Mouse (Mus musculus): ENCODE results near the gene Dhcr7. TPM values are rescaled to one million over a fixed set of nuclear protein-coding genes. Genes with fewer than 3 reads are reported as not detected.

Gene Dhcr7
- 47.9 and 48.6 TPM in 2 replicates for polyA plus RNA-seq (2016; fragmentation: Nextera tagmentation; extraction: Ambion mirVana)

DNA sequence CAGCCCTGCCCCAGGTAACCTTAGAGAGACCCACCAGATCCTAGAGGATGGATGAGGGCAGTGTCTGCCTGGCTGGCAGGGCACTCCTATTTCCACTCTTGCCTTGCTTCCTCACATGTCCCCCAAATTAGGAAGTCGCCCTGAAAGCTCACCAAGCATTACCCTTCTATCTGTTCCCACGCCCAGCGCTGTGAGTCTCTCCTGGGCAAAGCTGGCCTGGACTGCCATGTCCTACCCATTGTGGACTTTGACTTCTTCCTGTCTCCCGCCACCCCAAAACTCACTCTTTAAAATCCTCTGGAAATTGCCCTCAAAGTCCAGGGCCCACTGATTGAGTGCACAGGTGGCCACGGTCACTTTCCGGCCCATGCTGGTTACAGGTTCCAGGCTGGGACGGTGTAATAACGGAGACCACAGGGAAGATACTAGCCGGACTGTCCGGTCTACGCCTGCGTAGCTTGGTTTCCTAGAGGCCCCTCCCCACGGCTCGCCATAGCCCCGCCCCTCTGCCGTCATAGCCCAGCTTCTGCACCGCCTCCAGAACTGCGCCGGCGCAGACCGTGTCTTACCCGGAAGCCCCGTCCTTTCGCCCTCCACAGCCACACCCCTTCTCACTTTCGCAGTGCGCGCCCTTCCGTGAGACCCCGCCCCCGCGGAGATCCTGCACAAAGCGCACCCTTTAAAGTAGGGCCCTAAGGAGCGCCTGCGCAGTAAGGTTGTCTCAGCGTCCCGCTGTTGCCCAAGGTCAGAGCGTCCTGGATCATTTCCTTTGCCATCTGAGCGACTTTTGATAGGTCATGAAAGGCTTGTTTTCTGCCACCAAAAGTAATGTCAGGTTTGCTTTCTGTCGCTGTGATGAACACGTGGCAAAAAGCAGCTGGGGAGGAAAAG lies at the start of gene Dhcr7, which contains the start of gene Nadsyn1:
TSS of gene Dhcr7 (plus strand) at position 771 of the 891 bp plus-strand sequence.
TSS of gene Nadsyn1 (minus strand) at position 475 of the 891 bp plus-strand sequence.
- Histone ChIP-seq H3K4me1 (peaks cover 24% of the 10 kb centered on the region), H3K4me2 (peak within 1 kb of the TSS; percentile 79), H3K27me3 (replicated peaks) (0 out of 2 replicates have a peak, but pooled peaks cover 3% of the 10 kb centered on the region), H3K9me3 (replicated peaks) (no peaks in the 10 kb centered on the region), H3K27ac (peak within 1 kb of the TSS; percentile 76), H3K4me3 (peak within 1 kb of the TSS; percentile 72), H3K9ac (peak within 1 kb of the TSS; percentile 79), H3K36me3 (peaks cover 16% of the 10 kb centered on the region)
- ATAC-seq, result peak; percentile 99
- 1% methylated on average over 40 of the region's 40 CpGs for WGBS (ENCODE audit: insufficient replicate concordance)

DNA sequence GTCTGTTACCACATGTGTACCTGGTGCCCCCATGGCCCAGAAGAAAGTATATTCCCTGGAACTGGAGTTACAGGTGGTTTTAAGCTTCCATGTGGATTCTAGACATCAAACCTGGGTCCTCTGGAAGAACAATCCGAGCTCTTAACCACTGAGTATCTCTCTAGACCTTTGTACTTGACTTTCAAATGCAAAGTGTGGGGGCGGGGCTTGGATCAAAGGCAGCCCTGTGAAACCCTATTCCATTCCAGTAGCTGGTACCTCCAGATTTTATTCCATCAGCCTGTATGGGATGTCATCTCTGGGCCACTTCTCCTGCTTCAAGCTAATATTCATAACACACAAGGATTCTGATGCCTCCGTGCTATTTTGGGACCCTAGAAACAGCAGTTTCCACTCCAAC lies 46.8 kb upstream of the Dhcr7 start:
- Histone ChIP-seq H3K4me2 (no peak overlapping the region), H3K9me3 (replicated peaks) (no peaks in the 10 kb centered on the region), H3K4me3 (no peak overlapping the region), H3K36me3 (no peaks in the 10 kb centered on the region), H3K9ac (no peak overlapping the region), H3K4me1 (no peaks in the 10 kb centered on the region), H3K27ac (no peak overlapping the region), H3K27me3 (replicated peaks) (0 out of 2 replicates have a peak, but pooled peaks cover 4% of the 10 kb centered on the region)
- ATAC-seq, result no peak
- 24% methylated on average over 3 of the region's 3 CpGs for WGBS (ENCODE audit: insufficient replicate concordance)

DNA sequence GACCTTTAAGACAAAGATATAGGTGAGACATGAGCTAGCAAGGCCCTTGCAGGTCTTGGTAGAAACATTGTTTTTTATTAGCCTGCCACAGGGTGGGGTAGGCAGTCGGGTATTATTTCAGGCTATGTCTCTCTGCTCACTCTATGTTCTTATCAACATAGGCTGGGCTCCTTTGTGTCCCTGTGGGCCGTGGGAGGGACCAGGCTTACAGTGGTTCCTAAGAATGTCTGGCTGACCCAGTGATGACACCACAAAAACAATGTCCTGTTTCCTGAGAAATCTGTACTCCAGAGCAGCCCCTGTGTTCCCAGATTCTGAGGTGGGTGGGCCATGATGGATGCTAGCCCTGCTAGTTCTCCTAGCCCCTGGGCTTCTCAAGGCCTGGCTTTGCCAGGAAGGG lies 45.6 kb upstream of the Dhcr7 start:
- Histone ChIP-seq H3K27me3 (replicated peaks) (peaks cover 16% of the 10 kb centered on the region; the same call in 1 of the 2 replicates), H3K9me3 (replicated peaks) (no peaks in the 10 kb centered on the region), H3K4me1 (no peaks in the 10 kb centered on the region), H3K27ac (no peak overlapping the region), H3K4me3 (no peak overlapping the region), H3K36me3 (no peaks in the 10 kb centered on the region), H3K4me2 (no peak overlapping the region), H3K9ac (no peak overlapping the region)
- ATAC-seq, result no peak
- WGBS (ENCODE audit: insufficient replicate concordance), result 26% methylated on average over 2 of the region's 2 CpGs

DNA sequence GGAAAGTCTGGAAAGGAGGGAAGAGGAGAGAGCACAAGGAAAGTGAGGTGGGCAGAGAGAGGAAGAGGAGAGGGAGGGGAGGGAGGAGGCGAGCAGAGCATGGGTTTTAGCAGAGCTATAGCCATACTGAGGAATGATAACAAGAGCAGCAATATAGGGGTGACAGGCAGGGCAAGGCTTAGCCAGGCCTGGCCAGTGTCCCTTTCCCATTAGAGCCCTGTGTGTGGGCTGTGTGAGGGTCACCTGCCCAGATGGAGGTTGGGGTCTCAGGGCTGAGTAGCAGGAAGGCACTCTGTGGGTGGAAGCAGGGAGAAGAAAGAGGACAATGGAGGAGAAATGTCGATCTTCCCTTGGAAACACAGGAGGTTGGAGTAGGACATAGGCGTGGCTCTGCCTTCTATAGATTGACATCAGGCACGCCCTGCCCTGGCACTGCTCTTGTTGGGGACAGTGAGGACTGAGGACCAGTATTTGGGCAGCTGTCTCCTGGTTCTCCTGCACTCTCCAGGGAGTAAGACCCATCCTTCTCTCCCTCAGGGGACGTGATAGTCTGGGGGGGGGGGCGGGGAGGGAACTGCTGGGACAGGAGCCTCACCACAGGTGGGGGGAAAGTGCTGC lies 39.5 kb upstream of the Dhcr7 start:
- no peak overlapping the region; the same call in 1 of the 2 replicates for H3K9ac ChIP-seq
- WGBS (ENCODE audit: insufficient replicate concordance), result 31% methylated on average over 6 of the region's 6 CpGs
- peak; percentile 47 for ATAC-seq
- peaks cover 12% of the 10 kb centered on the region; the same call in 1 of the 2 replicates for H3K4me1 ChIP-seq
- H3K36me3 ChIP-seq, result no peaks in the 10 kb centered on the region
- no peaks in the 10 kb centered on the region for H3K9me3 ChIP-seq (replicated peaks)
- H3K27me3 ChIP-seq (replicated peaks), result peaks cover 44% of the 10 kb centered on the region
- H3K27ac ChIP-seq, result peak overlapping the region; percentile 39; the same call in 1 of the 2 replicates
- peak overlapping the region; percentile 26 for H3K4me3 ChIP-seq
- H3K4me2 ChIP-seq, result peak overlapping the region; percentile 52

DNA sequence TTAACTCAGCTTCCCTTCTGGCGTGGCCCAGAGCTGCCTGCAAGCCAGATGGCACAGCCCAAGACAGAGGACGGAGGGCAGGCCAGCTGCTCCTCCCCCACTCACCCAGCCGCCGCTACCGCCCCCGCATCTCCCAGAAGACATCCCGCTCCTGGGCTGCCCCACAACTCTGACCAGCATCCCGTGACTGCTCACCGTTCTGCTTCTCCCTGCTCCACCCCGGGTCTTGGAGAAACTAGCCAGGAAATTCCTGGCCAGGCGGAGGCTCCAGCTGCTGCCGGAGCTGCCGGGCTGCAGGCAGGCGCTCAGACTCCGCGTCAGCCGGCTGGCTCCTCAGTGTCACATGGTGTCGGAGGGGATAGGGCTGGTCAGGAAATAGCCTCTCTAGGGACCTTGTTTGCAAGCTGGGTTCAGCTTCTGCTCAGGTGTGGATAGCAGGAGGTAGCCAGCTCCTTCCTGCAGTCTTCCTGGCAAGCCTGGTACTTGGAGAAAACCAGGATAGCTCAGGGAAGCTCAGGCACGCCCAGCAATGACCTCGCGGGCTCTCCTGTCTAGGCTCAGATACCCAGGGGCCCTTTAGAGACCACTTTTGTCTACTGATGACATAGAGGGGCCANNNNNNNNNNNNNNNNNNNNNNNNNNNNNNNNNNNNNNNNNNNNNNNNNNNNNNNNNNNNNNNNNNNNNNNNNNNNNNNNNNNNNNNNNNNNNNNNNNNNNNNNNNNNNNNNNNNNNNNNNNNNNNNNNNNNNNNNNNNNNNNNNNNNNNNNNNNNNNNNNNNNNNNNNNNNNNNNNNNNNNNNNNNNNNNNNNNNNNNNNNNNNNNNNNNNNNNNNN lies 38.7 kb upstream of the Dhcr7 start, which contains the start of gene Mrgpre:
TSS of gene Mrgpre (minus strand) at position 505 of the 834 bp plus-strand sequence.
- H3K36me3 ChIP-seq, result no peaks in the 10 kb centered on the region
- H3K4me2 ChIP-seq, result peak within 1 kb of the TSS; percentile 52
- WGBS (ENCODE audit: insufficient replicate concordance), result 5% methylated on average over 21 of the region's 21 CpGs
- H3K27me3 ChIP-seq (replicated peaks), result peaks cover 44% of the 10 kb centered on the region
- no peak within 1 kb of the TSS; the same call in 1 of the 2 replicates for H3K9ac ChIP-seq
- peak; percentile 48 for ATAC-seq
- no peaks in the 10 kb centered on the region for H3K9me3 ChIP-seq (replicated peaks)
- H3K27ac ChIP-seq, result peak within 1 kb of the TSS; percentile 39; the same call in 1 of the 2 replicates
- H3K4me3 ChIP-seq, result peak within 1 kb of the TSS; percentile 26
- H3K4me1 ChIP-seq, result peaks cover 12% of the 10 kb centered on the region; the same call in 1 of the 2 replicates

DNA sequence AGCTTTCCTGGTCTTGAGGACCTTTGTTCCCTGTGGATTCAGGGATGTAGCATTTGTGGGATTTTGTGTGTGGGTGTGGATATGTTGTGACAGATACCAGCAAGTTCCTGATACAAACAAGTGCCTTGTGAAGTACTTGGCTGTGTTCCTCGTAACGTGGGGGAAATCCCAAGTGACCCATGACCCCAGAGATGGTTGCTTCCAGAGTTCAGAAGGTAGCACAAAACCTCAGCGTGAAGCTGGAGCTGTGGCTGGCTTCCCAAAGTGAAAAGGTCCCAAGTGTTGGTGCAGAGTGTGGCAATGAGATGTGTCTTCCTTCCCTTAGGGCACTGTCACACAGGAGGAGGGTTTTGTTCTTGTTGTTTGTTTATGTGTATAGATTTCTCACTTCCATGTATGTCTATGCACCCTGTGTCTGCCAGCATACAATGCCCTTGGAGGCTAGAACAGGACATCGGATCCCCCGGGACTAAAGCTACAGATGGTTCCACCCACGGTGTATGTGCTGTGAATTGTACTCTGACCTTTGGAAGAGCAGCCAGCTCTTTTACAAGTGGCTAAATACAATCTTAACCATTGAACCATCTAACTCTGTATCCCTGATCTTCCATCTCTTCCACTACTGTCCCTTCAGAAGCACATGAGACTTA lies 30.5 kb upstream of the Dhcr7 start:
- Histone ChIP-seq H3K27ac (no peak overlapping the region), H3K9me3 (replicated peaks) (no peaks in the 10 kb centered on the region), H3K36me3 (peaks cover 24% of the 10 kb centered on the region), H3K4me1 (no peaks in the 10 kb centered on the region), H3K27me3 (replicated peaks) (no peaks in the 10 kb centered on the region), H3K4me2 (no peak overlapping the region), H3K4me3 (no peak overlapping the region), H3K9ac (no peak overlapping the region)
- WGBS (ENCODE audit: insufficient replicate concordance), result 57% methylated on average over 6 of the region's 6 CpGs
- 0 out of 2 replicates have a peak, but pooled peaks have one; percentile 10 for ATAC-seq

DNA sequence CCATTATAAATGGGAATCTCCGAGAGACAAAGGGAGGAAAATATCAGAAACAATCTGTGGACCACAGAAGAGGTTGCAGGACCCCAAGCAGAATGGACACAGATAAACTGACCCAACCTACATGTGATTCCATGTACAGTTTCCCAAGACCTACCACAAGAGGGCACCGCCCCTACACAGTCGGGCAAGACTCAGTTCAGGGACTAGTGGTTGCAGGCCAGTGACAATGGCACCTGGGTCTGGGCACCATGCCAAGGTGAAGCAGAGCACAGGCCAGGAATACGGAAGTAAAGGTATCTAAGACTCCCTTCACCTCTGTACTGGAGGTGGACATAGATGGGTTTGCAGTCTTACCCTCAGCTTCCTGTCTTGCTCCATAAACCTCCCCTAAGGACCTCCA lies 29.8 kb upstream of the Dhcr7 start:
- Histone ChIP-seq H3K4me2 (no peak overlapping the region), H3K27ac (no peak overlapping the region), H3K4me3 (no peak overlapping the region), H3K4me1 (no peaks in the 10 kb centered on the region), H3K27me3 (replicated peaks) (no peaks in the 10 kb centered on the region), H3K36me3 (peaks cover 30% of the 10 kb centered on the region), H3K9me3 (replicated peaks) (no peaks in the 10 kb centered on the region), H3K9ac (no peak overlapping the region)
- no peak for ATAC-seq
- WGBS (ENCODE audit: insufficient replicate concordance), result 46% methylated on average over 4 of the region's 4 CpGs

DNA sequence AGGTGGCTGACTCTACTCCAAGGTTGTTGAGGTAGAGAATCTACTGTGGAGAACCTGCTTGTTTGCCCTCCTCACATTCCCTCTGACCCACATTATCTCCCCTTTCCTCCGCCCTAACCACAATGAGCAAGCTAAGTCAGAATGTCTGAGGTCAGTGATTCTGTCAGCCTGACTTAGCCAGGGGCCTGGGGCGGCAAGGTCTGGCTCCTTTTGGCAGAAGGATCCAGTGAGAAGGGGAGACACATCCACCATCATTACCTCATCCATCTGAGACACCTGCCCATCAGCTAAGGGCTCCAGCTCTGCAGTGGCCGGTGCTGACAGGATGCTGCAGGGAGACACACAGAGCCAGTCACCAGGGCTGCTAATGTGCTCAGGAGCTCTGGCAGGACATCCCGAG lies 24.2 kb upstream of the Dhcr7 start:
- no peak overlapping the region for H3K4me3 ChIP-seq
- no peaks in the 10 kb centered on the region for H3K27me3 ChIP-seq (replicated peaks)
- no peak overlapping the region for H3K9ac ChIP-seq
- peaks cover 87% of the 10 kb centered on the region for H3K36me3 ChIP-seq
- H3K27ac ChIP-seq, result no peak overlapping the region
- H3K9me3 ChIP-seq (replicated peaks), result no peaks in the 10 kb centered on the region
- 54% methylated on average over 4 of the region's 4 CpGs for WGBS (ENCODE audit: insufficient replicate concordance)
- H3K4me1 ChIP-seq, result no peaks in the 10 kb centered on the region
- H3K4me2 ChIP-seq, result no peak overlapping the region
- ATAC-seq, result no peak

DNA sequence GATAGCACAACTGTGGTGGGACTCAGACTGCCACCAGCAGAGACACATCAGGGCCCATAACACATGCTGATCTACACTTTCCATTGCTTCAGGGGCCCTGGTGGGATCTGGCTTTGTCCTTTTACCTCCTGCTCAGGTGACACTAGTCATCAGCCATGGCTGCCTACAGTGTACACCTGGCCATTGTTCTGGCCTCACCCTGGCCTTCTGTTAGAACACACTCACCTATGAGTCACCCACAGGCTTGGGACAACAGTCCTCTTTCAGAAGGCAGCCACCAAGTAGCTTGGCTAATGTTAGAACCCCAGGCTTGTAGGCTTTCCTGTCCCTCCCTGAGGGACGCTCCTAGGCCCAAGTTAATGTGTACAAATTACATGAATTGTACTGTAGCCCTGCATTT lies 22.2 kb upstream of the Dhcr7 start:
- Histone ChIP-seq H3K9me3 (replicated peaks) (no peaks in the 10 kb centered on the region), H3K4me2 (no peak overlapping the region), H3K9ac (no peak overlapping the region), H3K27ac (no peak overlapping the region), H3K36me3 (peaks cover 95% of the 10 kb centered on the region), H3K4me1 (no peaks in the 10 kb centered on the region), H3K27me3 (replicated peaks) (no peaks in the 10 kb centered on the region), H3K4me3 (no peak overlapping the region)
- ATAC-seq, result no peak
- 76% methylated on average over 1 of the region's 1 CpGs for WGBS (ENCODE audit: insufficient replicate concordance)

DNA sequence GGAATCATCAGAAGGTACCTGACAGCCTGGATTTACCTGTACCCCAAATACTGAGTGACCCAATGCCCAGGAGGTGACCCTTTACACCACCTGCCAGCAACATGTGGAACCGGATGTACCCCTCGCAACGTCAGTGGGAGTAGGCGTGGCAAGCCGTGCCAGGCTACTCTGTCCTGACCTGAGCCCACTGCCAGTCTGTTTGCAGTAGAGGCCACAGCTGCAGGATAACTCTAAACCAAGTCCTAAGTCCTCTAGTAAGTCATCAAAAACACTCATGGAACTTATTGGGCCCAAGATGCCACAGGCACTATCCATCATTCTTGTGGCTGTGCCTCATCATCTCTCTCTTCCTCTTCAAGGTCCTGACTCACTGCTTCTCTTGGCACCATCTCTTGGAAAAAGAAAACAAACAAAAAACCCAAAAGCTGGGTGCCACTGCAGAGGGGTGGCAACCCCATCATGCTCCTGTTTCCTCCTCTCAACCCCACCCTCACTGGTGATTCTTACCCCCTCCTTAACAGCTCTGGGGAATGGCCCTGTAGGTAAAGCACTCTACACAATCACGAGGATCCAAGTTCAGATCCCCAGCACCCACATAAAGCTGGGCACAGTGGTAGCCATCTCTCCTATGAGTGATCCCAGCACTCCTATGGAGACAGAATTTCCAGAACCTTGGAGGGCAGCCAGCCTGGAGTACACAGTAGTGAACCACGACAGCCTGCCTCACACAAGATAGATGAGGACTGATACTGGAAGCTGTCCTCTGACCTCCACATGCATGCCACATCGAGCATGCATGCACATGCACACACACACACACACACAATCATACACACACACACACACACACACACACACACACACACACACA lies 21.5 kb upstream of the Dhcr7 start:
- no peak overlapping the region for H3K9ac ChIP-seq
- peaks cover 95% of the 10 kb centered on the region for H3K36me3 ChIP-seq
- H3K27ac ChIP-seq, result no peak overlapping the region
- H3K27me3 ChIP-seq (replicated peaks), result no peaks in the 10 kb centered on the region
- no peaks in the 10 kb centered on the region for H3K4me1 ChIP-seq
- no peak overlapping the region for H3K4me3 ChIP-seq
- no peak overlapping the region for H3K4me2 ChIP-seq
- no peaks in the 10 kb centered on the region for H3K9me3 ChIP-seq (replicated peaks)
- ATAC-seq, result no peak
- WGBS (ENCODE audit: insufficient replicate concordance), result 80% methylated on average over 8 of the region's 8 CpGs
